Mouse (Mus musculus) stomach, embryonic 16.5 days (tissue): ENCODE results near the gene Zfhx3. TPM values are rescaled to one million over a fixed set of nuclear protein-coding genes. Genes with fewer than 3 reads are reported as not detected.

ENCODE experiments used
- ATAC-seq: fragments of 200-750 bp; cut with Nextera tagmentation; 2 replicates; pipeline ENCODE4 v1.8.0; 2017; ENCODE audit warnings: moderate number of reproducible peaks, moderate TSS enrichment; ENCODE audit not compliant: insufficient read depth, low FRiP score
- H3K27ac ChIP-seq: fragments of 300-500 bp; sonication (generic); 2 replicates; pipeline ENCODE4 v1.5.1; 2014; ENCODE audit warnings: low read length
- H3K27me3 ChIP-seq: fragments of 300-500 bp; sonication (generic); 2 replicates; pipeline ENCODE4 v1.6.1; 2014; ENCODE audit warnings: low read length, control low read depth, mixed read lengths; ENCODE audit not compliant: control insufficient read depth, insufficient read depth
- H3K36me3 ChIP-seq: fragments of 300-500 bp; sonication (generic); 2 replicates; pipeline ENCODE4 v1.6.1; 2014; ENCODE audit warnings: low read length; ENCODE audit not compliant: control insufficient read depth, insufficient read depth
- H3K4me1 ChIP-seq: fragments of 300-500 bp; sonication (generic); 2 replicates; pipeline ENCODE4 v1.6.1; 2014; ENCODE audit warnings: low read length, control low read depth, mixed read lengths; ENCODE audit not compliant: control insufficient read depth, insufficient read depth
- H3K4me2 ChIP-seq: fragments of 300-500 bp; sonication (generic); 2 replicates; pipeline ENCODE4 v1.6.1; 2014; ENCODE audit warnings: low read depth, low read length, mixed read lengths
- H3K4me3 ChIP-seq: fragments of 300-500 bp; sonication (generic); replicated peaks from 2 replicates; pipeline ENCODE4 v1.5.1; 2014; ENCODE audit warnings: mild to moderate bottlenecking, low read length
- H3K9ac ChIP-seq: fragments of 300-500 bp; sonication (generic); 2 replicates; pipeline ENCODE4 v1.6.1; 2014; ENCODE audit warnings: low read length
- H3K9me3 ChIP-seq: fragments of 300-500 bp; sonication (generic); replicated peaks from 2 replicates; pipeline ENCODE4 v1.6.1; 2016; ENCODE audit warnings: low read length, control low read depth; ENCODE audit not compliant: control insufficient read depth
- WGBS: fragments of 180-500 bp; shearing (Covaris S2); extraction: QIAGEN DNeasy Blood & Tissue Kit; methylation state at CpG from one replicate; pipeline ENCODE4 v1.1.7; 2014; 5-methylcytosine and 5-hydroxymethylcytosine counted together
- polyA plus RNA-seq: library from polyadenylated mRNA; unstranded; fragments of >200 nt; fragmentation: Nextera tagmentation; extraction: Ambion mirVana; gene quantifications from 2 replicates; pipeline ENCODE4 v1.2.1, GENCODE M21; 2015

Gene Zfhx3
- polyA plus RNA-seq, 1 experiment from 2014 or later: 10.9 TPM

- Histone ChIP-seq H3K36me3 (no peaks in the 10 kb centered on the region), H3K4me3 (peak overlapping the region; percentile 38), H3K4me2 (peak overlapping the region; percentile 68), H3K4me1 (peaks cover 16% of the 10 kb centered on the region), H3K9me3 (no peaks in the 10 kb centered on the region), H3K9ac (peak overlapping the region; percentile 57), H3K27me3 (peaks cover 5% of the 10 kb centered on the region), H3K27ac (no peak overlapping the region)
- WGBS: 18% methylated on average over 31 of the region's 31 CpGs
- ATAC-seq: no peak
Measured at GRCm38 (mm10) chr8:107944676-107945600, 2.5 kb downstream of the Zfhx3 start.

- ATAC-seq: no peak
- WGBS: 32% methylated on average over 5 of the region's 5 CpGs
- H3K4me2 ChIP-seq: no peak overlapping the region
- peaks cover 4% of the 10 kb centered on the region for H3K27me3 ChIP-seq
- H3K36me3 ChIP-seq: no peaks in the 10 kb centered on the region
- peaks cover 16% of the 10 kb centered on the region for H3K4me1 ChIP-seq
- no peak overlapping the region for H3K4me3 ChIP-seq
- H3K9me3 ChIP-seq: no peaks in the 10 kb centered on the region
- no peak overlapping the region for H3K9ac ChIP-seq
- no peak overlapping the region for H3K27ac ChIP-seq
Measured at GRCm38 (mm10) chr8:107946888-107947287, 4.4 kb downstream of the Zfhx3 start.

GRCm38 (mm10) chr8:107955887-107956286 is 13.4 kb downstream of the Zfhx3 start:
- Histone ChIP-seq H3K9me3 (no peaks in the 10 kb centered on the region), H3K36me3 (no peaks in the 10 kb centered on the region), H3K4me1 (peaks cover 10% of the 10 kb centered on the region; the same call in 1 of the 2 replicates), H3K9ac (no peak overlapping the region), H3K4me3 (no peak overlapping the region), H3K27me3 (no peaks in the 10 kb centered on the region), H3K27ac (no peak overlapping the region), H3K4me2 (no peak overlapping the region)
- no peak for ATAC-seq
- 62% methylated on average over 3 of the region's 3 CpGs for WGBS

GRCm38 (mm10) chr8:107957566-107957965 is 15.1 kb downstream of the Zfhx3 start:
- Histone ChIP-seq H3K27me3 (no peaks in the 10 kb centered on the region), H3K4me3 (no peak overlapping the region), H3K9ac (no peak overlapping the region), H3K4me1 (peaks cover 8% of the 10 kb centered on the region; the same call in 1 of the 2 replicates), H3K36me3 (no peaks in the 10 kb centered on the region), H3K9me3 (no peaks in the 10 kb centered on the region), H3K4me2 (no peak overlapping the region), H3K27ac (no peak overlapping the region)
- 76% methylated on average over 8 of the region's 8 CpGs for WGBS
- ATAC-seq: no peak

GRCm38 (mm10) chr8:107960466-107960865 is 18.0 kb downstream of the Zfhx3 start:
- Histone ChIP-seq H3K4me3 (peak overlapping the region; percentile 14; the same call in 1 of the 2 replicates), H3K9me3 (no peaks in the 10 kb centered on the region), H3K4me2 (peak overlapping the region; percentile 34), H3K27ac (no peak overlapping the region), H3K4me1 (peaks cover 8% of the 10 kb centered on the region; the same call in 1 of the 2 replicates), H3K36me3 (no peaks in the 10 kb centered on the region), H3K27me3 (no peaks in the 10 kb centered on the region), H3K9ac (no peak overlapping the region)
- no peak for ATAC-seq
- 31% methylated on average over 11 of the region's 11 CpGs for WGBS

GRCm38 (mm10) chr8:107960878-107961277 is 18.4 kb downstream of the Zfhx3 start:
- H3K9ac ChIP-seq: no peak overlapping the region
- no peaks in the 10 kb centered on the region for H3K9me3 ChIP-seq
- no peak overlapping the region for H3K4me3 ChIP-seq
- 43% methylated on average over 8 of the region's 8 CpGs for WGBS
- H3K4me1 ChIP-seq: peaks cover 8% of the 10 kb centered on the region; the same call in 1 of the 2 replicates
- H3K36me3 ChIP-seq: no peaks in the 10 kb centered on the region
- peak overlapping the region; percentile 34; the same call in 1 of the 2 replicates for H3K4me2 ChIP-seq
- H3K27ac ChIP-seq: no peak overlapping the region
- no peak for ATAC-seq
- no peaks in the 10 kb centered on the region for H3K27me3 ChIP-seq

- no peak overlapping the region for H3K9ac ChIP-seq
- H3K4me3 ChIP-seq: no peak overlapping the region
- WGBS: 37% methylated on average over 4 of the region's 4 CpGs
- no peak for ATAC-seq
- H3K4me2 ChIP-seq: no peak overlapping the region
- H3K4me1 ChIP-seq: no peaks in the 10 kb centered on the region
- H3K27ac ChIP-seq: no peak overlapping the region
- no peaks in the 10 kb centered on the region for H3K27me3 ChIP-seq
- no peaks in the 10 kb centered on the region for H3K36me3 ChIP-seq
- H3K9me3 ChIP-seq: no peaks in the 10 kb centered on the region
Measured at GRCm38 (mm10) chr8:107972198-107972597, 29.8 kb downstream of the Zfhx3 start.

- Histone ChIP-seq H3K4me3 (no peak overlapping the region), H3K4me1 (no peaks in the 10 kb centered on the region), H3K4me2 (no peak overlapping the region), H3K27me3 (no peaks in the 10 kb centered on the region), H3K9ac (no peak overlapping the region), H3K9me3 (no peaks in the 10 kb centered on the region), H3K36me3 (no peaks in the 10 kb centered on the region), H3K27ac (no peak overlapping the region)
- 71% methylated on average over 13 of the region's 13 CpGs for WGBS
- ATAC-seq: no peak
Measured at GRCm38 (mm10) chr8:107974451-107974850, 32.0 kb downstream of the Zfhx3 start.

- Histone ChIP-seq H3K4me2 (no peak overlapping the region), H3K27me3 (no peaks in the 10 kb centered on the region), H3K4me1 (no peaks in the 10 kb centered on the region), H3K9me3 (no peaks in the 10 kb centered on the region), H3K9ac (no peak overlapping the region), H3K27ac (no peak overlapping the region), H3K36me3 (no peaks in the 10 kb centered on the region), H3K4me3 (no peak overlapping the region)
- 81% methylated on average over 1 of the region's 1 CpGs for WGBS
- no peak for ATAC-seq
Measured at GRCm38 (mm10) chr8:107978247-107978646, 35.8 kb downstream of the Zfhx3 start.
